Mouse (Mus musculus): Measurements from ENCODE around the gene Dock2. TPM values are rescaled to one million over a fixed set of nuclear protein-coding genes. Genes with fewer than 3 reads are reported as not detected.
A peak's percentile ranks its signal among the peaks of the same experiment; 100 is the strongest.

Gene Dock2
- polyA plus RNA-seq, 1 experiment: not detected

GRCm38 (mm10) chr11:34337907-34338306 lies 445.8 kb downstream of the Dock2 start:
- TF ChIP-seq EP300 (IDR thresholded peaks at IDR 0.05; ENCODE audit: insufficient read depth, low read depth, low read length): no peak
- no peak for TF ChIP-seq POLR2A (IDR thresholded peaks at IDR 0.05; ENCODE audit: insufficient read depth, low read length)
- TF ChIP-seq CTCF (IDR thresholded peaks at IDR 0.05; ENCODE audit: low read depth, low read length): peak; percentile 30
- H3K4me1 ChIP-seq (ENCODE audit: control insufficient read depth, insufficient read depth, low read length): no peaks in the 10 kb centered on the region
- H3K9me3 ChIP-seq (replicated peaks; ENCODE audit: control insufficient read depth, insufficient read depth, low read length, poor library complexity, severe bottlenecking): no peaks in the 10 kb centered on the region
- H3K36me3 ChIP-seq (ENCODE audit: control insufficient read depth, insufficient read depth, low read length, poor library complexity, severe bottlenecking): no peaks in the 10 kb centered on the region
- H3K27me3 ChIP-seq (ENCODE audit: control insufficient read depth, insufficient read depth, low read length, poor library complexity, severe bottlenecking): no peaks in the 10 kb centered on the region
- no peak overlapping the region for H3K4me3 ChIP-seq (ENCODE audit: low read depth, low read length)
- H3K27ac ChIP-seq (ENCODE audit: insufficient read depth, low read length): no peak overlapping the region
- no peak overlapping the region for H3K9ac ChIP-seq (ENCODE audit: low read depth, poor library complexity, severe bottlenecking)

- H3K36me3 ChIP-seq (ENCODE audit: control insufficient read depth, insufficient read depth, low read length, poor library complexity, severe bottlenecking): no peaks in the 10 kb centered on the region
- no peak overlapping the region for H3K4me3 ChIP-seq (ENCODE audit: low read depth, low read length)
- no peak overlapping the region for H3K9ac ChIP-seq (ENCODE audit: low read depth, poor library complexity, severe bottlenecking)
- no peak overlapping the region for H3K27ac ChIP-seq (ENCODE audit: insufficient read depth, low read length)
- no peaks in the 10 kb centered on the region for H3K4me1 ChIP-seq (ENCODE audit: control insufficient read depth, insufficient read depth, low read length)
- no peak for TF ChIP-seq CTCF (IDR thresholded peaks at IDR 0.05; ENCODE audit: low read depth, low read length)
- TF ChIP-seq EP300 (IDR thresholded peaks at IDR 0.05; ENCODE audit: insufficient read depth, low read depth, low read length): no peak
- no peak for TF ChIP-seq POLR2A (IDR thresholded peaks at IDR 0.05; ENCODE audit: insufficient read depth, low read length)
- no peaks in the 10 kb centered on the region; the same call in 1 of the 2 replicates for H3K9me3 ChIP-seq (replicated peaks; ENCODE audit: control insufficient read depth, insufficient read depth, low read length, poor library complexity, severe bottlenecking)
- H3K27me3 ChIP-seq (ENCODE audit: control insufficient read depth, insufficient read depth, low read length, poor library complexity, severe bottlenecking): no peaks in the 10 kb centered on the region
Observed at GRCm38 (mm10) chr11:34332344-34333031, 451.2 kb downstream of the Dock2 start.

GRCm38 (mm10) chr11:34323664-34324063 lies 460.0 kb downstream of the Dock2 start:
- no peak overlapping the region for H3K4me3 ChIP-seq (ENCODE audit: low read depth, low read length)
- no peaks in the 10 kb centered on the region for H3K9me3 ChIP-seq (replicated peaks; ENCODE audit: control insufficient read depth, insufficient read depth, low read length, poor library complexity, severe bottlenecking)
- no peak overlapping the region for H3K27ac ChIP-seq (ENCODE audit: insufficient read depth, low read length)
- no peak overlapping the region for H3K9ac ChIP-seq (ENCODE audit: low read depth, poor library complexity, severe bottlenecking)
- H3K36me3 ChIP-seq (ENCODE audit: control insufficient read depth, insufficient read depth, low read length, poor library complexity, severe bottlenecking): no peaks in the 10 kb centered on the region
- TF ChIP-seq POLR2A (IDR thresholded peaks at IDR 0.05; ENCODE audit: insufficient read depth, low read length): no peak
- TF ChIP-seq CTCF (IDR thresholded peaks at IDR 0.05; ENCODE audit: low read depth, low read length): no peak
- no peaks in the 10 kb centered on the region for H3K27me3 ChIP-seq (ENCODE audit: control insufficient read depth, insufficient read depth, low read length, poor library complexity, severe bottlenecking)
- no peaks in the 10 kb centered on the region for H3K4me1 ChIP-seq (ENCODE audit: control insufficient read depth, insufficient read depth, low read length)

GRCm38 (mm10) chr11:34319282-34319681 lies 464.4 kb downstream of the Dock2 start:
- H3K4me3 ChIP-seq (ENCODE audit: low read depth, low read length): no peak overlapping the region
- H3K27me3 ChIP-seq (ENCODE audit: control insufficient read depth, insufficient read depth, low read length, poor library complexity, severe bottlenecking): no peaks in the 10 kb centered on the region
- no peaks in the 10 kb centered on the region for H3K9me3 ChIP-seq (replicated peaks; ENCODE audit: control insufficient read depth, insufficient read depth, low read length, poor library complexity, severe bottlenecking)
- no peak overlapping the region for H3K27ac ChIP-seq (ENCODE audit: insufficient read depth, low read length)
- H3K36me3 ChIP-seq (ENCODE audit: control insufficient read depth, insufficient read depth, low read length, poor library complexity, severe bottlenecking): no peaks in the 10 kb centered on the region
- peaks cover 2% of the 10 kb centered on the region for H3K4me1 ChIP-seq (ENCODE audit: control insufficient read depth, insufficient read depth, low read length)
- no peak overlapping the region for H3K9ac ChIP-seq (ENCODE audit: low read depth, poor library complexity, severe bottlenecking)
- no peak for TF ChIP-seq EP300 (IDR thresholded peaks at IDR 0.05; ENCODE audit: insufficient read depth, low read depth, low read length)
- no peak for TF ChIP-seq POLR2A (IDR thresholded peaks at IDR 0.05; ENCODE audit: insufficient read depth, low read length)
- no peak for TF ChIP-seq CTCF (IDR thresholded peaks at IDR 0.05; ENCODE audit: low read depth, low read length)

GRCm38 (mm10) chr11:34317001-34317400 lies 466.7 kb downstream of the Dock2 start:
- Histone ChIP-seq H3K27ac (ENCODE audit: insufficient read depth, low read length) (no peak overlapping the region), H3K36me3 (ENCODE audit: control insufficient read depth, insufficient read depth, low read length, poor library complexity, severe bottlenecking) (no peaks in the 10 kb centered on the region), H3K4me3 (ENCODE audit: low read depth, low read length) (no peak overlapping the region), H3K27me3 (ENCODE audit: control insufficient read depth, insufficient read depth, low read length, poor library complexity, severe bottlenecking) (no peaks in the 10 kb centered on the region), H3K9ac (ENCODE audit: low read depth, poor library complexity, severe bottlenecking) (no peak overlapping the region), H3K9me3 (replicated peaks; ENCODE audit: control insufficient read depth, insufficient read depth, low read length, poor library complexity, severe bottlenecking) (no peaks in the 10 kb centered on the region), H3K4me1 (ENCODE audit: control insufficient read depth, insufficient read depth, low read length) (peaks cover 2% of the 10 kb centered on the region)
- TF ChIP-seq CTCF (IDR thresholded peaks at IDR 0.05; ENCODE audit: low read depth, low read length) (no peak), POLR2A (IDR thresholded peaks at IDR 0.05; ENCODE audit: insufficient read depth, low read length) (no peak), EP300 (IDR thresholded peaks at IDR 0.05; ENCODE audit: insufficient read depth, low read depth, low read length) (no peak)

GRCm38 (mm10) chr11:34316176-34316575 lies 467.5 kb downstream of the Dock2 start:
- Histone ChIP-seq H3K4me3 (ENCODE audit: low read depth, low read length) (no peak overlapping the region), H3K27ac (ENCODE audit: insufficient read depth, low read length) (peak overlapping the region; percentile 52; the same call in 1 of the 2 replicates), H3K27me3 (ENCODE audit: control insufficient read depth, insufficient read depth, low read length, poor library complexity, severe bottlenecking) (no peaks in the 10 kb centered on the region), H3K4me1 (ENCODE audit: control insufficient read depth, insufficient read depth, low read length) (peaks cover 2% of the 10 kb centered on the region), H3K9ac (ENCODE audit: low read depth, poor library complexity, severe bottlenecking) (no peak overlapping the region), H3K9me3 (replicated peaks; ENCODE audit: control insufficient read depth, insufficient read depth, low read length, poor library complexity, severe bottlenecking) (no peaks in the 10 kb centered on the region), H3K36me3 (ENCODE audit: control insufficient read depth, insufficient read depth, low read length, poor library complexity, severe bottlenecking) (no peaks in the 10 kb centered on the region)
- TF ChIP-seq CTCF (IDR thresholded peaks at IDR 0.05; ENCODE audit: low read depth, low read length) (no peak), POLR2A (IDR thresholded peaks at IDR 0.05; ENCODE audit: insufficient read depth, low read length) (no peak), EP300 (IDR thresholded peaks at IDR 0.05; ENCODE audit: insufficient read depth, low read depth, low read length) (no peak)
